Mouse (Mus musculus) liver, embryonic 14.5 days (tissue): ENCODE measurements around the gene Rasal1.

Source experiments
- CTCF ChIP-seq: IDR thresholded peaks from 2 replicates; pipeline ENCODE4 v1.5.1; 2016; ENCODE audit warnings: antibody characterized with exemption, low read depth, control low read depth
- EP300 ChIP-seq: IDR thresholded peaks from 2 replicates; pipeline ENCODE4 v1.6.1; 2016; ENCODE audit warnings: antibody characterized with exemption, low read depth

DNA sequence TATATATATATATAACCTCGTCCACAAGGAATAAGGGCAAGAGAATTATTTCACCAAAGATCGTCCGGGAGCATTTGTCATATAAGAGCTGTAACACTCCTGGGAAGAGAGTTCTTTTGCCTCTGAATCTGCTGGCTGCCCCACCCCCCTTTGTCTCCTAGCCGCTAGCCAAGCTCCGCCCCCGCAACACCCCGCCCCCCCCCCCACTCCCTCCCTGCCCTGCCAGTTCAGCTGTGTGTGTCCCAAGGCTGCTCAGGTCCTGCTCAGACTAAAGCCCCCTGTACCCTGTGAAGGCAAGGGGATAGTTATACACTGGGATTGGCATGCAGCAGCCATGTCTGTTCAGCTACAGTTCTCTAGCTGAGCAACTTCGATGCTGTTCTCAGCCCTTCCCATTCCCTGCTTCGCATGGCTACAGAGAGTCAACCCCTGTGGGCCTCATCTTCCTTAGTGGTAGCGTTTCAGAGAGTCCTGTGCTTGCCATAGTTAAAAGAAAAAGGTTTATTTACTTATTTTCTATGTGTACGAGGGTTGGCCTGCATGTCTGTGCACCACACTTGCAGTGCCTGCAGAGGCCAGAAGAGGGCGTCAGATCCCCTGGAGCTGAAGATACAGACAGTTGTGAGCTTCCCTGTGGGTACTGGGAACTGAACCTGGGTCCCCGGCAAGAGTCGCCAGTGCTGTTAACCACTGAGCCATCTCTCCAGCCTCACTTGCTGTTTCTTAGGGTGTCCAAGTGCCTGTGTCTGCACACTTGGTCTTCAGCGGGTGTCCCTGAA lies 70.2 kb downstream of the Rasal1 start:
- TF ChIP-seq CTCF (peak; percentile 22; the same call in 1 of the 2 replicates), EP300 (no peak)
